ENCODE assay signal across 8 mouse cellular contexts in the genomic region with DNA sequence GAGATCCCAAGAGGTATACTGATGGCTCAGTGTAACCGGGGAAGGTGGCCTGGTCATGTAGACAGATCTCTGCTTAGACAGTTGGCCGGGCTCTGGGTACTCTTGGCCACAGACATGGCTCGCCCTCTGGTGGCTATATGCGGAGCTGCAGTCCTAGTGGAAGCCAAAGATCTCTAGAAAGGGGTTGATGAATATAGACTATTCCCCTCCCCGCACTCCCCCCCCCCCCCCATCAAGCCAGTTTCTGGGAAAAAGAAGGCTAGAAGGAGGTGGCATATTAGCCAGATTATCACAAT. TPM values are rescaled to one million over a fixed set of nuclear protein-coding genes. Genes with fewer than 3 reads are reported as not detected.
DNase-seq lines count a peak whose midpoint lies in the region; ATAC-seq lines count a peak whose summit lies in the region.

No protein-coding gene starts in this region.

- WGBS in forebrain, embryonic 10.5 days: 2% methylated on average over 5 of the region's 5 CpGs
- WGBS in forebrain, embryonic 13.5 days: under 1% methylated on average over 5 of the region's 5 CpGs
- whole genome bisulfite sequencing in embryonic facial prominence, embryonic 13.5 days: 4% methylated on average over 5 of the region's 5 CpGs

- no peak overlapping the region for H3K4me3 ChIP-seq in forebrain, embryonic 10.5 days
- no peak overlapping the region for H3K4me3 ChIP-seq in forebrain, embryonic 13.5 days
- H3K4me3 ChIP-seq in embryonic facial prominence, embryonic 13.5 days: no peak overlapping the region

- peaks cover 44% of the 10 kb centered on the region for H3K4me1 ChIP-seq in forebrain, embryonic 10.5 days
- H3K4me1 ChIP-seq in forebrain, embryonic 13.5 days: peaks cover 31% of the 10 kb centered on the region
- peaks cover 35% of the 10 kb centered on the region for H3K4me1 ChIP-seq in embryonic facial prominence, embryonic 13.5 days

- H3K36me3 ChIP-seq in forebrain, embryonic 10.5 days (replicated peaks): no peaks in the 10 kb centered on the region
- no peaks in the 10 kb centered on the region for H3K36me3 ChIP-seq in forebrain, embryonic 13.5 days (ENCODE audit: poor library complexity, severe bottlenecking)
- H3K36me3 ChIP-seq in embryonic facial prominence, embryonic 13.5 days: no peaks in the 10 kb centered on the region

- H3K27me3 ChIP-seq in forebrain, embryonic 10.5 days (ENCODE audit: poor library complexity, severe bottlenecking): peaks cover 66% of the 10 kb centered on the region
- peaks cover 56% of the 10 kb centered on the region for H3K27me3 ChIP-seq in forebrain, embryonic 13.5 days
- H3K27me3 ChIP-seq in embryonic facial prominence, embryonic 13.5 days: peaks cover 68% of the 10 kb centered on the region

- H3K4me2 ChIP-seq in forebrain, embryonic 13.5 days: no peak overlapping the region; the same call in 1 of the 2 replicates
- 0 out of 2 replicates have a peak overlapping the region, but pooled peaks have one; percentile 82 for H3K4me2 ChIP-seq in embryonic facial prominence, embryonic 13.5 days

- H3K9ac ChIP-seq in forebrain, embryonic 13.5 days: no peak overlapping the region
- no peak overlapping the region for H3K9ac ChIP-seq in embryonic facial prominence, embryonic 13.5 days

- H3K9me3 ChIP-seq in forebrain, embryonic 10.5 days: no peaks in the 10 kb centered on the region
- H3K9me3 ChIP-seq in forebrain, embryonic 13.5 days (replicated peaks): no peaks in the 10 kb centered on the region
- no peaks in the 10 kb centered on the region for H3K9me3 ChIP-seq in embryonic facial prominence, embryonic 13.5 days

- intact Hi-C loops in heart, postnatal 25 days (cut with DNase I): loop anchor here (2.0 to 5.0 kb wide), 3 partner anchors 25 to 59 kb away; a partner anchor contains a TSS

- no peak for ATAC-seq in forebrain, embryonic 13.5 days
- no peak for ATAC-seq in embryonic facial prominence, embryonic 13.5 days (ENCODE audit: insufficient number of reproducible peaks, insufficient read depth, low FRiP score, low TSS enrichment, low read depth)

- no peak overlapping the region for H3K27ac ChIP-seq in forebrain, embryonic 10.5 days
- no peak overlapping the region for H3K27ac ChIP-seq in forebrain, embryonic 13.5 days
- no peak overlapping the region for H3K27ac ChIP-seq in embryonic facial prominence, embryonic 13.5 days

- DNase-seq in forebrain, embryonic 10.5 days (ENCODE audit: extremely low spot score, low spot score): peak; percentile 82
- peak; percentile 81 for DNase-seq in adrenal gland, postnatal 25 days
- peak; percentile 68 for DNase-seq in heart, postnatal 25 days (ENCODE audit: low spot score)
- peak; percentile 73 for DNase-seq in layer of hippocampus, postnatal 36 days
- peak; percentile 80 for DNase-seq in mesoderm, embryonic 11.5 days (ENCODE audit: low read depth, low spot score)
- DNase-seq in spleen, postnatal 10 days (ENCODE audit: low spot score in 2 of 2): peak; percentile 78 to 88

RNA-seq across cellular contexts. Expression of a gene that starts 3.5 kb away (rescaled TPM):
- polyA plus RNA-seq in forebrain, embryonic 10.5 days (2016; fragmentation: Nextera tagmentation; extraction: Ambion mirVana): 0.78 and 1.0 TPM in 2 replicates
- polyA plus RNA-seq in forebrain, embryonic 13.5 days (2015; fragmentation: Nextera tagmentation; extraction: Ambion mirVana): 3.6 and 5.6 TPM in 2 replicates
- 1.2 TPM in 2 replicates for total RNA-seq in adrenal gland, postnatal 25 days (2021)
- polyA plus RNA-seq in embryonic facial prominence, embryonic 13.5 days (2015; fragmentation: Nextera tagmentation; extraction: Ambion mirVana): 1.0 and 1.3 TPM in 2 replicates
- 1 to 10 TPM; 1.8 to 4.0 TPM for total RNA-seq in heart, postnatal 25 days (2021)
- total RNA-seq in layer of hippocampus, postnatal 36 days (2021): 10 to 100 TPM; 91.2 to 94.8 TPM

RNA-seq across cellular contexts. Expression of a gene that starts 46.4 kb away (rescaled TPM):
- polyA plus RNA-seq in forebrain, embryonic 10.5 days (2016; fragmentation: Nextera tagmentation; extraction: Ambion mirVana): 20.8 and 23.7 TPM in 2 replicates
- polyA plus RNA-seq in forebrain, embryonic 13.5 days (2015; fragmentation: Nextera tagmentation; extraction: Ambion mirVana): 5.9 and 6.6 TPM in 2 replicates
- total RNA-seq in adrenal gland, postnatal 25 days (2021): 54.7 and 55.7 TPM in 2 replicates
- polyA plus RNA-seq in embryonic facial prominence, embryonic 13.5 days (2015; fragmentation: Nextera tagmentation; extraction: Ambion mirVana): 32.7 and 33.0 TPM in 2 replicates
- total RNA-seq in heart, postnatal 25 days (2021): 10 to 100 TPM; 70.7 to 86.6 TPM
- 1 to 10 TPM in 1 of 2 experiments, under 1 TPM in 1; 0.37 to 2.6 TPM for total RNA-seq in layer of hippocampus, postnatal 36 days (2021)

RNA-seq across cellular contexts. Expression of a gene that starts 51.3 kb away (rescaled TPM):
- 28.5 and 29.3 TPM in 2 replicates for polyA plus RNA-seq in forebrain, embryonic 10.5 days (2016; fragmentation: Nextera tagmentation; extraction: Ambion mirVana)
- 5.4 and 7.5 TPM in 2 replicates for polyA plus RNA-seq in forebrain, embryonic 13.5 days (2015; fragmentation: Nextera tagmentation; extraction: Ambion mirVana)
- 2.4 and 4.3 TPM in 2 replicates for total RNA-seq in adrenal gland, postnatal 25 days (2021)
- 16.5 and 17.0 TPM in 2 replicates for polyA plus RNA-seq in embryonic facial prominence, embryonic 13.5 days (2015; fragmentation: Nextera tagmentation; extraction: Ambion mirVana)
- 1 to 10 TPM; 1.5 to 2.2 TPM for total RNA-seq in heart, postnatal 25 days (2021)
- 1 to 10 TPM in 1 of 2 experiments, under 1 TPM in 1; 0.48 to 1.2 TPM for total RNA-seq in layer of hippocampus, postnatal 36 days (2021)

Comparison
In these comparisons a context has a peak if more than half of its experiments do, and no peak if none do; other contexts are left out.
1. RNA of a gene that starts 3.5 kb away (total RNA-seq): 91.2 to 94.8 TPM in layer of hippocampus, postnatal 36 days; 1.8 to 4.0 TPM in heart, postnatal 25 days and 1.2 TPM in adrenal gland, postnatal 25 days; every median in the first group is over 10 times any median in the second.
2. RNA of a gene that starts 46.4 kb away (total RNA-seq): 70.7 to 86.6 TPM in heart, postnatal 25 days and 54.7 to 55.7 TPM in adrenal gland, postnatal 25 days; 0.37 to 2.6 TPM in layer of hippocampus, postnatal 36 days; every median in the first group is over 10 times any median in the second.
3. Peak in every context shown above with its lines, with median percentiles within 50 percentile points of each other: DNase-seq.